Mouse (Mus musculus): ENCODE measurements at regions not wholly inside any gene's neighbourhood (a gene's known extent, or its start where the extent isn't known, plus 50 kb on each side); places are given as distances from the start of the nearest gene placed in this dataset.

DNA sequence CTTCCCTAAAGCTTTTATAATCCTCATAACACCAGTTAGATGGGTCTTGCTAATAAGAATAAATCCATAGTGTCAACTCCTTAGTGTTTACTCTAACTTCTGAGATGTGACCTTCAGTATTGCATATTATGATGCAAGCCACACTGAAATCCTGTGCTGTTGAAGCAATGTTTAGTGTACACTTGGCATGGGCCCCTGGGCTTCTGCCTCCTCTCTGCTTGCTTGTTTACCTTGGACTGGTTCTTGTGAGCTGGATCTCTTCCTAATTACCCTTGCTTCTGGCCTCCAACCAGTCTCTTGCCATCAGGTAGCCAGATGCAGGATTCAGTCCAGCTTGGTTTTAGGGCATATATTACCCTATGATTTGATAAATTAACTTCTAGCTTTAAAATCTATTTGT lies 57.0 kb downstream of the Rgs2 start:
- peak; percentile 47 for DNase-seq

DNA sequence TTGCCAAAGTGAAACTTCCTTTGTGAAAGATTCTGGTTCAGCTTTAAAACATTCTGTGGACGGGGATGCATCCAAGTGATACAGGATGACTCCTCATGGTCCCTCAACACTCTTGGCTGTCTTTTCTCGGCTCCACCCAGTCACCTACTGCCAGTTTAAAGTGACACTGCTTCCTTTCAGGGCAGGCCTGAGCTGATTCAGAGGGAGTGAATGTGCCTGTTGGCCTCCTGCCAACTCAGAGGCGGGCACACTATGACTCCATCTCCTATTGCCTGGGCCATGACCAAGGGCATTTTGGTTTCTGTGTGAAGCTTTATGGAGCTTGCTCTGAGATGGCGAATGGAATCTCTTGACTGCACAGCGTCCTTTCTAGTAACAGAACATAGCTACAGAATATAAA lies 62.5 kb downstream of the Rgs2 start:
- DNase-seq: peak; percentile 84

DNA sequence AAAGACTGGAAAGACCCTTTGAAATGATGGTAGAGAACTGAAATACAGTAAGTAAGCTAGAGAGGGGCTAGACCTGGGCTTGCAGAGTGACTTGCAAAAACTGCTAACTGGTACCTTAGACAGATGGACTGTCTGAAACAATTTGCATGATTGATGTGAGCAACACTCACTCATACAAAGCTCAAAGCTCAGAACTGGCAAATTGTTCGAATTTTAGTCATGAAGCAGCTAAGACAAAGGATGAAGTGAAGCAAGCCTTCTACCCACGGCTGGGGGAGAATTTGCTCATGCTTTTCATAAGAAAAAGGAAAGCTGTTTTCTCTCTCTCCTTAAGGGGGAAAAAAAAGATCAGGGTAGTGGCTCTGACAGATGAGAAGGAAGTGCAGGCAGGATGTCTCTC lies 64.5 kb downstream of the Rgs2 start:
- no peak for DNase-seq

DNA sequence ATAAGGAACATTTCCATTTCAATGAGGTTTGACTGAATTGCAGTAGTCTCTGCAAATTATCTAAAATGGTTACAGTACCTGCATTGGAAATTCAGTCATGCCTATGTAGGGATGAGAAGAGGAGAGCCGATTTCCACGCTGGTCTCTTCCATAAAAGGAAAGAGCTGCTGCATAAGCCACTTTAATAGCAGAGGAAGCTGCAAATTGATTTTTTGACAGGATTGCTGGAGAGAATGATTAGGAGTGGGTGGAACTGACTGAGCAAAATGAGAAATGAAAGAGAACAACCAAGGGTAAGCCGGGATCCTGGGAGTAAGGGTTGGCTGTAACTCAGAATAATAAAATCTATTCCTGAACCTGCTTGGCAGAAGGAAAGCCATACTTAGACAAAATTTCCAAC lies 65.4 kb downstream of the Rgs2 start:
- no peak for DNase-seq

DNA sequence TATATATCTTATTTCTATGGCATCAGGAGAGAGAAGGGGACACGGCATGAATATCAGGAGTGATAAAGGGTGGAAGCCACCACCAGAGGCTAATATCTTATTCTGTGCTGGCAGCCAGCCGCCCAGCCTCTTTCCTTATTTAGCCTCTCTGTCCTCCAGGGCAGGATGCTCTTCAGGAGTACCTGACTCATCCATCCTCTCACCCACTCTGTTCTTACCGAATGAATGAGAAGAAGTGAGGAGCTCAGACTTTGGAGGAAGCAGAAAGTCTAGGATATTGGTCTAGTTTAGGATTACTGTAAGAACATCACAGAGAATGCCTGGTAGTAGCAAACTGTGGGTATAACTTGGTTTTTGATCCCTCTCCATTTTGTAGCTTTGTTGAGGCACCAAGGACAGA lies 73.2 kb downstream of the Rgs2 start:
- no peak for DNase-seq

DNA sequence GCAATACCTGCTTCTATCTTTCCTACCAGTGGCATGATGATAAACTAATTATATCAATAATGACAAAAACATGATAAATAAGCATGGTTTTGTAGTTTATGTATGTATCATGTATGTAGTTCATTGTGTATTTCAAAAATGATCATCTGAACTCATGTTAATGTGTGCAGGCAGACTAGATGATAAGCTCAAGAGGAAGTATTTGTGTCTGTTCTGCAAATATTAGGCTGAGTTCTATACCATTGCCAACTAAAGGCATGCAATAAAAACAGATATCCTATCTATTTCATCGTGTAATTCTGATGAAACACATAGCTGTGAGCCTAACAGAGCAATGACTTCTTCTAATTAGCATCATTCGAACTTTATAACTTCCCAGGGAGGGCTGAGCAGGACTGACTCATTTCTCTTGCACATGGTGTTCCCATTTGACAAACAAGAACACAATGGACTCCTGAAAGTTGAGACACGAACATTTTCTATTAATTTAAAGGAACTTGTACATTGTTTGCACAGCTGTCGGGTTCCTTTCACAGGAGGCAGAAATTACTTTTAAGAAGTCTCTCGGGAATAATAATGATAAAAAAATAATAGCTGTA lies 74.3 kb downstream of the Rgs2 start:
- no peak for DNase-seq

DNA sequence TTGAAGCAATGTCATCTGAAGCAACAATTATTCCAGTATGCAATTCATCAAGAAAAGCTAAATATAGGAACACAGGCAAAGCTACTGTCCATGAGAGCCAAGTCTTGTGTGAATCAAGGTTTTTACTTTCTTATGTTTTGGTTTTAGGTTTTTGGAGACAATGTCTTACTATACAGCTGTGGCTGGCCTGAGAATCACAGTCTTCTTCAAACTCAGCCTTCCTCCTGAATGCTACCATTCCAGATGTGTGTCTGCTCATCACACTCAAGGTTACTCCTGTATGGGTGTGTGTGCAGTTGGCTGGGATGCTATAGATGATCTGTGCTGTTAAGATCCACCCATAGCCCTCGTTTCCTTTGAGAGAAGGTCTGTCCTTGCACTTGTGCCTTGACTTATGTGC lies 81.5 kb downstream of the Rgs2 start:
- no peak for DNase-seq

DNA sequence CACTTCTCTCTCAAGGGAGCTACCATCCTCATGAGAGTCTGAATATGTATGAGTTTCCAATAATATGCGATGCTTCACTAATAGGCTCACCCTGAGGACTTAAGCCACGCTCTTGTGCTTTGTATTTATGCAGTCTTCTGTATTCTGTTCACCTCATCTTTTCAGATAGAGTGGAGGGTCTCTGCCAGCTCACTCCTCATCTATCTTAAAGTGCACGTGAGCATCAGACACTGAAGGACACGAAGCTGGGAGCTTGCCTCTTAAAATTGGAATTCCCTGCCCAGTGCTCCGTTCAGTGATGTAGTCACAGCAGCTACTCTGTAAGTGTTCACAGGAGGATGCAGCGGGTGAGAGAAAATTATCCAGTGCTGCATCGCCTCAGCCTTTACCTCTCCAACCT lies 83.7 kb downstream of the Rgs2 start:
- DNase-seq: no peak

DNA sequence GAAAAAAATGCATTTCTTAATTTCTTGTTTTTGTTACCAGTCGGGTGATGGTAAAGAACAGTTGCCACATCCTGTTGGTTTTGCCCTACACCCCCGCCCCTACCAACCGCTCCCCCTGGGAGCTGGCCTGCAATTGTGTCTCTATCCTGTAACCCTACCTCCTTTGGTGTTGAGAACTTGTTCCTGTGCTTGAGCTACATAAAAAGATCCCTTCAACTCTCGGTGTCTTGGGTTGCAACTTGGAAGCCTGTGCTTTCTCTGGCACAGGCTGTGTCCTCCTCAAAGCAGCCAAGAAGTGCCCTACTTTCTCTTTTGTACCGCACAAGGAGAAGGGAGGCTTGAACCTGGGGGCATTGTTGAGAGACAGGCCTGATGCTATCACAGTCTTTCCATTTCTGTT lies 85.0 kb downstream of the Rgs2 start:
- DNase-seq: no peak

DNA sequence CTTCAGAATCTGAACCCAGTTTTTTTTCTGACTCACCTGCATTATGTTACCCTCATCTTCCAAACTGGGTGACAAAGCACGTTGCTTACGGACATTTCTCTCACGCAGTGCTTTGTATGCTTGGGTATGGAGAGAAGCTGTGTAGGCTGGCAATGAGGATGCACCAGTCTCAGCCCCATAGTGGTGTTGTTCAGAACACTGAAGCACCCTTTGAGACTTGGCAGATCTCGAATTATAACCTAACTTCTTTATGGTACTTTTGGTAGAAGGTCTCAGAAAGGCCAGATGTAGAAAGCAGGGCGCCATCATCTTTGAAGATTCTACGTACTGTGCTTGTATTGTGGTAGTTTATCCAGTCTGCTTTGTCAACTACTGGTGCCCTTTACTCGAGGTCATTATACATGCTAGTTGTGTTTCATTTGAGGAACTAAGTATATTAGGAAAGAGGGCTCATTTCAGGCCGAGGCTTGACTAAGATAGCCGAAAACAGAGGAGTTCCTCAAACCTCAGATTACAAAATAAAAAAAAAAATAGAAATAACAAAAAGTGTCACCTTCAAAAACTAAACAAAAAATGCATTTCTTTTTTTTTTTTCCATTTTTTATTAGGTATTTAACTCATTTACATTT lies 85.7 kb downstream of the Rgs2 start:
- no peak for DNase-seq

DNA sequence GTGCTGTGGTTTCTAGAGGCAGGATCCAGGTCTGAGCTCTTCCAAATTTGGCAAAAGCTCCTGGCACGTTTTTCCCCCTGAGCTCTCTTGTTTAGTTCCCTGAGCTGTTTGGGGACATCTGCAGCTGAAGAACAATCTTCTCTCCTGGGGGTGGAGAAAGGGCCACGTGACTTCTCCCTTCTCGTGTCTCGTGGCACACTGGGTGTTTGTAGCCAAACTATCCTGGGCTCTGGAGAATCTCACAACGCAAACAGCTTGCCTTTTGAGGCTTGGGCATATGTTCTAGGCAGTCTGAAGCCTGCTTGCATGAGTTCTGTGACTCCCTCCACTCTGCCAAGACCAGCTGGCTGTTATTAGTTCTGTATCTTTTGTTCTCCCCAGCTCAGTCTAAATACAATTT lies 86.3 kb downstream of the Rgs2 start:
- peak; percentile 15 for DNase-seq

DNA sequence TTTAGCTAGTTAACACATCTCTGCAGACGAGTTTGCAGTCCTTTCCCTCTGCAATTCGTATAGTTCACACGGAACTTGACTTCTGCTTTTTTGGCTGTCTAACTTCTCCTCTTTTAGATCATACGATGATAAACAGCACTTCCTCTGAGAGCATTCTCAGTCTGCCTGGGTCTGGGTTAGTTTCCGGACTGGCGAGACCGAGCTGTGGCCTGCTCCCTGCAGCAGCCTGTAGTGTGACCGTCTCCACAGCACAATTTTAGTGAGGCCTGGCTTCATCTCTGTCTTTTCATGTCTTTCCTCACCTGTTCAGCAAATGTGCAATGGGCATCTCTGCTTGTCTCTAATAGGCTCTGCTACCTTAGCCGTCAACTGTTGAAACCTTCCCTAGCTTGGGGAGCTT lies 87.4 kb downstream of the Rgs2 start:
- no peak for DNase-seq

DNA sequence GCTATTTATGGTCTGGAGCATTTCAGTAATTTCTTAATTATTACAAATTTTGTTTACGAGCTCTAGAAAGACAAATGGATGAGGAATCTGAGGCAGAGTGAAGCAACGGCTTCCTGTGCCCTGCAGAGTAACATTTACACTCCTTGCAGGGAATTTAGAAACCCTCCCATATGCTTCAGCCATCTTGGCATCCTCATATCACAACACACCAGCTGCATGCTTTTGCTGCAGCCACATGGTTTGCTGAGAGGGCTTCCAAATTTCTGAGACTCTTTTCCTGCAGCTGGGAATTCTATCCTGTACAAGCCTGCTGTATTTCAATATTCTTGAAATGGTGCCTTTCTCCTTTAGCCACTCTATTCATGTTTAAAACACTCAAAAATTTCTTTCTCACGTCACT lies 91.4 kb downstream of the Rgs2 start:
- no peak for DNase-seq

DNA sequence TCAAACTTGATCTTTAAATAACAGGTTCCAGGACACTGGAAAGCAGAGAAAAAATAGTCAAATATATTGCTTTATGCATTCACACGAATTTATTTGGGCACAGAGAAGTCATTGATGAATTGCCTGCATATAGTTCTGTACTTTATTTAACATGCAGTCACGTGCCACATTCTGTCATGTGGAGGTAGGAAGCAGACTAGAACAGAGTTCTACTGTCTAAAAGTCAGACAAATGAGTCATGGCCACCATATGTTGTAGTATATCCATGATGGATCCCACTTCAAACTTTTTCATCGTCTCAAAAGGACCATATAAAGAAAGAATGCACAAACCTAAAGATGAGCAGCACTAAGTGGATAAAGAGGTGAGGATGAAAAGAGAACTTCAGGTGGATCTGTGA lies 92.7 kb downstream of the Rgs2 start:
- no peak for DNase-seq

DNA sequence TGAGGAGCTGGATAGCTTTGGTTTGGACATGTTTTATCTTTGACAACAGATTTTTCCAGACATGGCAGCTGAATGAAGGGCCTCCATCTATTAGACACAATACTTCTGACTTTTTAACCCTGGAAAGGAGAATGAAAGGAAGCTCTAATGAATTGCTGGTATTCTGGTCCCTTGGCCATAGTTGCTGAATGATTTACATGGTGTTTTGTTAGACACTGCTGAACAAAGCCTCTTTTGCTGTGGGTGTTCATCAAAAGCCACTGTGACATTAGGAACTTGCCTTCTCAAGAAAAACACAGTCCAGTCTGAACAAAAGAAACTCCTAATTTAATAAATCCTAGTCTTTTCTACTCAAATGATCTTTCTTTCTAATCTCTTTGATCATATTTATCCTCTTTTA lies 93.4 kb downstream of the Rgs2 start:
- no peak for DNase-seq

DNA sequence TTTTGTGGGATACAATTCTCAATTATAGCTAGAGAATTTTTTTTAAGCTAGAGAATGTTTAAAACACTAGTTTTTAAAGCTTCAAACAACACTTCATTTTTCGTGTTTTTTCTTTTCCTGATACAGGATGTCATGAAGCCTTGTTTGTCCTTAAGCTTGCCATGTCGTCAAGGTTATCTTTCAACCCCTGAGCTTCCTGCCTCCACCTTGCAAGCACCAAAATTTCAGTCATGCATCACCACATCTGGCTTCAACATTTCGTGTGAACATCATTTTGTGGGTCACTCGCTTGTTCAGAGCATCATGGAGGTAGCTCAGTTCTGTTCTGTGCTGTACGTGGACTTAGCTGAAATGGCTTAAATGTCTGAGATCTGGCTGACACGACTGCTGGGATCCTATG lies 96.6 kb downstream of the Rgs2 start:
- DNase-seq: no peak

DNA sequence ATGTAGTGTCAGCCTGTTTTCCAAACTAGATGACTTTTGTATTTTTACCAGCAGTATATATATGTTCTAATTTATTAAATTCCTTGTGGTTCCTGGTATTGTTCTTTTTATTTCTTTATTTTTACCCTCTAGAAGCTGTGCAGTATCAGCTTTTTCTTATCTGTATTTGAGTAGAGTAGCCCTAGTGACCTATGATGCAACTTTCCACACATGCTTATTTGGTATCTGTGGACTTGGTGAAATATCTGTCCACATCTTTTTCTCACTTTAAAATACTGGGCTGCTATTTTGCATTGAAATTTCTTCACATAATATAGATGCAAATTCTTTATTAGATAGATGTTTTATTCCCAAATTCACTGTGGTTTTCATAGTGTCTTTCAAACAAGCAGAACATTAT lies 97.1 kb downstream of the Rgs2 start:
- no peak for DNase-seq

DNA sequence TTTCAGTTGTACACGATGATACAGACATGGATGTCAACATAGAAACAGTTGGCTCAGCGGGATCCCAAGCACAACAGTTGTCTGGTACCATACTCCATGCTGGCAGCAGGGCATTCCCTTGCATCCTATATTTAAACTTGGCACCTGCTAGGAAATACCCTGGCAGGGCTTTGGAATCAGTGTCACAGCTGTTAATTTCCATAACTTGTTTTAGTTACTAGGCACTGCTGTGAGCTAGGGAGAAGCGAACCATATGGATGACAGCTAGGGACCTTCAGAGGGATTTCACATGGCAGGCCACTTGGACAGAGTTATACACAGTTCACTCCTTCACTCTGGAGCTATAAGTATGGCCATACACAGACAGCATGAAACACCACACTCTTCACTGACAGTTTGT lies 100.0 kb downstream of the Rgs2 start:
- DNase-seq: no peak

DNA sequence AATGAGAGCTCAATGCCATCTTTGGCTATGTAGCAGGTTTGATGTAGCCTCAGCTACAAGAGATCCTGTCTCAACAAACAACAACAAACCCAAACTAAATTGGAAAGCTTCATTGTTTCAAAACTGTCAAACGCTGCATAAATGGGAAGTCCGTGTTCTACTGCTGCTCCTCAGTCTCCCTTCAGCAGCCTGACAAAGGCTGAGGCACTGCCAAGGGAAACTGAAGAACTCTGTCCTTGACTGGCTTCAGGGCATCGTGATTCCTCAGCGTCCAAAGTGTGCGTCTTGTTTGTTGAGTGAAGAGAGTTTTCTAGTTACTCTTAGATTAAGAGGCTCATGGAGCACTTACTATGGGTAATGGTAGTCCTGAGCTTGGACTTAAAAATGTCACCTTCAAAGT lies 100.7 kb downstream of the Rgs2 start:
- DNase-seq: no peak

DNA sequence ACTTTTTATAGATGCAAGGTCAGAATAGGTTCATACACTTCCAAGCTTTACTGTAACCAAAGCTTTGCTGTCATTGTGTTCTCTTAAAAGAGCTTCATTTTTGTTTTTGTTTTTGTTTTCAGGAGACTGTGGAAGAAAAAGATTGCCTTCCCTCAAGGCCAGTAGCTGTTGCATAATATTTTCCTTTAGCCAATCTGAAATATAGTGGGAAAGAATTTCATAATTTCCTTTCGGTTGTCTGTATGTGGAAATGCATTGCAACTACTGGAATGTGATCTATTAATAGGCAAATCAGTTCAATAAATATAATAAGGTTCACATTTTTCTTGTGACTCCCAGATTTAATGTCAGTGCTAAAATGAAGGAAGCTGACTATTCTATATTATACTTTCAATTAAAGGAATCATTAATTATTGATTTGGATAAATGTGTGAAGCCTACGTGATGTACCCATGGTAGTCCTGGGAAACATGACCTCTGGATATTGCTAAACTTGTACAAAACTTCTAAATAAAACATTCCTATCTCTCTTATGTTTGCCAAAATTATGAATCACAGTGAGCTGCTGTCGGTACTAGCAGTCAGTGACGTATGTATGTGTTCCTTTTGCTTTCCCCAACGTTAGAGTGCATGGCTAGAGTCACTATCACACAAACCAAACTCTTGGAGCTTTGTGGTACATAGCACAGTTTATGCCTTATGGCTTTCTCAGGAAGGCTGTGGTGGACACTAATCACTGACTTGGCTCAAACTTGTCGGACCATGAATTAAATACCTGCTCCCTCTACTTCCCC lies 102.6 kb downstream of the Rgs2 start:
- DNase-seq: no peak

DNA sequence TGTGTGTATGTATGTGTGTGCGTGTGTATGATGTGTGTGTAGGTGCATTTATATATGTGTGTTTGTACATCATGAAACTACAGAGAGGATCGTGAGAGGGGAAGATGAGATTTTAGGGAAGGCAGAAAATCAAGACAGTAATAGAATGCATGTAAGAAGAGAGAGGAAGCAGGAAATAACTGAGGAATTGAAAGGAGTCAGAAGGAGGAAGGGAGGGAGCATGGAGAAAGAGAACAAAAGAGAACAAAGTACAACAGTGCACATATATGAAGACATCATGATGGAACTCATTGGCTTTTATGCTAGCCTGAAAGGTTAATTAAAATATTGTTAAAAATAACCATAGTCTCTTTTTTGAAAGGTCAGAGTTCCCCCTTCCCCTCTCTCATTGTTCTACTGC lies 111.4 kb downstream of the Uchl5 start:
- no peak for DNase-seq

DNA sequence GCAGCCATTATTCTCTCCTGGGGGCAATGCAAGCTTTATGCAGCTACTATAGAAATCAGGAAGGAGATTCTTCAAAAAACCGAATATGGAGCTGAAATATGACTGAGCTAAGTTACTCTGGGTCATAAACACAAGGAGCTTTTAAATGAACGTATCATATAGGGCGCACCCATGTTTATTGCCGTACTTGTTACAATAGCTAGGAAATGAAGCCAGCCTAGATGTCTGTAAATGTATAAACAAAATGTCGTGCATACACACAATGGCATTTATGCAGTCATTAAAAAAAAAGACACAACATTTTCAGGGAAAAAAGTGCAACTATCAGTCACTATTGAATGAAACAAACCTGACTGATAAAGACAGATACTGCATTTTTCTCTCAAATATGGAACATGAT lies 111.0 kb downstream of the Uchl5 start:
- DNase-seq: no peak

DNA sequence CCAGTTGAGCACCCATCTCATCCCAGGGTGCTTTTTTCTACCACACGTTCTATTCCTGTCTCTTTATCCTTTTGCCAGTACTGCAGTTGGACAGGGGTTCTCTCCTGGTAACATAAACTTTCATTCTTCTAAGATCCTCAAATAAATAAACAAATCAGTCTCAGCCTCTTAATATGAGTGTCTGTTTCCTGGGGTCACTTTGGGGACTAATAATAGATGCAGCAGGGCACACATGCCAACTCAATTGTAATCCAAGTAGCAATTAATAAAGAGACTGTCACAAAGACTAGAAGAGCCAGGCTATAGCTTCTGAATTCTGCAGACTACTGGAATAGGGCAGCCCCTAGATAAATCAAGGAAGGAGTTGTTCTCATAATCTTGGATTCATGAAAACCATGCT lies 108.9 kb downstream of the Uchl5 start:
- no peak for DNase-seq

DNA sequence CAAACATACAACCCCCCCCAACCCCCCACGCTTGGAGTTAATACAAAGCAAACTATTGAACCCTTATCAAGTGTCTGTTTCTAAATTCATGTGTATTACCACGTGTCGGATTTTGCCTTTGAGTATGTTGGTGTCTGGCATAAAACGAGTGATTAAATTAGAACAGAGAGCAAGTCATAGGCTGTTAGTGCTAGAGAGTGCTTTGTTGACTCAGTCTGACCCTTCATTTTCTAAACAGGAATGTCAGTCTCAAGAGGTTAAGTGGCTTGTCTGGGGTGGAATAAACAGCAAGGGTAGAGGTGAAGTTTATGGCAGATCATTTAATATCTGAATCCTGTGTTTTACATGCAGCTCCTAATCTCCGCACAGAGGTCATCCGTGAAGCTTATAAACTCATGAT lies 104.1 kb downstream of the Uchl5 start:
- DNase-seq: no peak
